Mouse (Mus musculus) gastrocnemius, postnatal 36 days (tissue): ENCODE results near the gene Nppb. TPM values are rescaled to one million over a fixed set of nuclear protein-coding genes. Genes with fewer than 3 reads are reported as not detected.

Experiments
- DNase-seq, 2 experiments: peaks; one replicate each; pipeline ENCODE4 v3.0.0; 2022
- intact Hi-C: fragments of 180-260 bp; cut with DNase I; formaldehyde crosslinking; loops from one replicate; pipeline ENCODE4 v1.15.1; 2025
- long read RNA-seq, 2 experiments: library from polyadenylated mRNA; stranded (forward); transcript quantifications; one replicate each; pipeline ENCODE4 v2.0.0; 2021
- total RNA-seq, 2 experiments: library from RNA; stranded (reverse); gene quantifications; 2 replicates each; pipeline ENCODE4 v1.2.3; 2021

Nppb gene
- not detected for total RNA-seq
- long read RNA-seq, experiment 1, result 0 reads
- long read RNA-seq, experiment 2, result 0 reads

- intact Hi-C loops, result no loop called here
- no peak for DNase-seq
Measured at GRCm38 (mm10) chr4:147985205-147986132, at the start of gene Nppb. TSS of gene Nppb (plus strand) at chr4:147985788.

- intact Hi-C loops, result loop anchor here (5.0 kb wide), 1 partner anchor 34 kb away; the partner anchor contains the start of gene Mfn2
Measured at GRCm38 (mm10) chr4:147935904-147936303, 49.7 kb upstream of the Nppb start.

GRCm38 (mm10) chr4:147936331-147936954, 49.1 kb upstream of the Nppb start, which contains the start of gene Plod1:
TSS of gene Plod1 (minus strand) at chr4:147936767.
- peak; percentile 86 to 87 for DNase-seq
- intact Hi-C loops, result loop anchor here (5.0 kb wide), 1 partner anchor 34 kb away; the partner anchor contains the start of gene Mfn2

More at GRCm38 (mm10) chr4:147935904-147936303, 49.7 kb upstream of the Nppb start:
- no peak for DNase-seq

- intact Hi-C loops, result loop anchor here (5.0 kb wide), 1 partner anchor 35 kb away; the partner anchor contains the start of gene Mfn2
- DNase-seq, result no peak
Measured at GRCm38 (mm10) chr4:147937021-147937420, 48.6 kb upstream of the Nppb start.

DNA sequence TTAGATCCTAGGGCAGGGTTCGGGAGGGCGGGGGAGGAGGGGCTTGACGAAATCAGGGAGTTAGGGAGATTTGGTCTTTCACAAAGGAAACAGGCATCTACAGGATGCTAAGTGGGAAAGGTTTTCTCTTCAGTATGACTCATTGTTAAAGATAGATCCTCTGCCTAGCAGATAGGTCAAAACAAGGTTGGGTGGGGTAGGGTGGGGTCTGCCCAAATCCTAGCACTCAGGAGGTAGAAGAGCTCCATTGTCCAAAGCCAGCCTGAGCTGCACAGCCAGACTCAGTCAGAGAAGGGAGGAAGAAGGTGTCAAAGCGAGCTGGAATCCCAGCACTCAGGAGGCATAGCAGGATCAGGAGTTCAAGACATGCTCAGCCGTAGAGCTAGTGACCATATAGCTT, 48.1 kb upstream of the Nppb start:
- intact Hi-C loops, result loop anchor here (5.0 kb wide), 1 partner anchor 35 kb away; the partner anchor contains the start of gene Mfn2
- DNase-seq, result no peak

DNA sequence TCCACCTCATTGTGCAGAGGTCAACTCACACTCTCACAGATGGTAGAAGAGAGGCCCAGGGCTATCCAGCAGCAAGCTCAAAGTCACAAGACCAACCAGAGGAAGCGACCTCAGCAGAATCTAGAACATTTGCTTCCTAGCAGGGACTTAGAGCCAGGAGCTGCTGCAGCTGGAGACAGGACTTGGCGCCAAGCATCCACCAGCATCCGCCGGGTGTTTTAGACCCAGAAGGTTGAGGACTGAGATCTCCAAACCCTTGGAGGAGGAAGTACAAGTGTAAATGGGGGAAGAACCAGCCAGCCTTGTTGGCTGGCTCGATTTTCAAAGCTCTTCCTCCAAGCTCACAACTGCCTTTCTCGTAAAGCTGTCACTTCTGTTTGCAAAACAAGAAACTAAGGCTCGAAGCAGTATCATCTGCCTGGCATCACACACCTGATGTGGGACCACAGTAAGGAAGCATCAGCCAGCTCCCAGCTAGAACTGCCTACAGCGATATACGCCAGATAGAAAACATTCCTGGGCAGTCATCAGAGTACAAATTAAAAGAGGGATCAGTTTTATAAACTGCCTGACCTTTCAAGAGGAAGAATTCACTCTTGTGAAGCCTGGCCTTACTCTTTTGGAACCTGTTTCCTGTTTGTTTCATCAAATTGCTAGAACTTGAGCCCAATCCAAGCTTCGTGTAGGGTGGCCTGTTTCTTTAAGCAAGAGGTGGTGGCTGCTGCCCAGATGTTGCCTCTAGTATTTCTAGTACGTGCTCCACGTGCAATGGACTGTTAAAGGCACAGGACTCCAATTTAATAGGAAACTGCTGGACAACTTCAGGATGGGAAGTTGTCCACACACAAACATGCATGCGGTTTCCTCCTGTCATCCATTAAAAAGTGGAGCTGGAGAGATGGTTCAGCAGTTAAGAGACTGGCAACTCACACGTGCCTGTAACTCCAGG, 47.2 kb upstream of the Nppb start:
- intact Hi-C loops, result loop anchor here (5.0 kb wide), 1 partner anchor 36 kb away; the partner anchor contains the start of gene Mfn2
- DNase-seq, result peak; percentile 50 to 51

DNA sequence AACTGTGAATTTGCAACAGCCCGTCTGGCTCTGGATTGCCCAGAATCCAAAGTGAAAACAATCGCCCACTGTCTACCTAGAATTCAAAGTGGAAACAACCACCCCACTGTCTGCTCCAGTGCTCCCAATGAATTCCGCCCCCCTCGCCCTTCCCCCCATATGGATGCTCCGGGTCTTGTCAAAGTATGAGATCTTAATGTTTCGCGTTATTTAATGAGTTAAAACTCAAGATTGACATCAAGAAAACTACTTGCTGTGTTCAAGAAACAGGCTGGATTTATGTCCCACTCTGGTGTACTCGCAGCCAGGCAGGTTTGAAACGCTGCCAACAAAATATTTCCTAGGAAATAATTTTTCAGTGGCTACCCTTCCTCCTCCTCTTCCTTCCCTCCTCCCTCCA, 45.5 kb upstream of the Nppb start:
- no peak for DNase-seq
- intact Hi-C loops, result no loop called here

- peak; percentile 70 to 81 for DNase-seq
- intact Hi-C loops, result no loop called here
Measured at GRCm38 (mm10) chr4:147940576-147941044, 45.0 kb upstream of the Nppb start, which contains the start of gene 2510039O18Rik. TSS of gene 2510039O18Rik (plus strand) at chr4:147940895.

- intact Hi-C loops, result no loop called here
- DNase-seq, result no peak
Measured at GRCm38 (mm10) chr4:147941045-147942020, 44.3 kb upstream of the Nppb start.

- intact Hi-C loops, result no loop called here
Measured at GRCm38 (mm10) chr4:147943005-147943404, 42.6 kb upstream of the Nppb start.

DNA sequence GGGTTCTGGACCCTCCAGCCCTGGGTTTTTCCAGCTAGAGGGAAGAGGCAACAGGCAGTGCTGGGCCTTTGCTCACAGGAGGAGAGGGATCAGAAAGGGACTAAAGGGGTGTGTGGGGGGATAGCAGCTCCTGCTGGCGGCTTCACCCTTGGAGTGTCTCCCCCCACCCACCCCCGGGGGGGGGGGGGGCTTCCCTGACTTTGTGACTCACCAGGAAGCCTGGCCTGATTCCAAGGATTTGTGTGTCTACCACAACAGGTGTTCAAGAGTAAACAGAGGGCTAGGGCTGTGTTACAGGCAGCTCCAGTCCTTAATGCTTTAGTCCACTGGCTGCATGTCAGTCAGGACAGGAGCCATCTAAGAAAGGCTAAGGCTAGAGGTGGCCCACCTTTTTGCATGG, 38.1 kb upstream of the Nppb start:
- intact Hi-C loops, result no loop called here
- no peak for DNase-seq

More at GRCm38 (mm10) chr4:147943005-147943404, 42.6 kb upstream of the Nppb start:
- no peak for DNase-seq

GRCm38 (mm10) chr4:147953590-147953989, 32.0 kb upstream of the Nppb start:
- intact Hi-C loops, result loop anchor here (2.0 to 10.0 kb wide), 2 partner anchors 55 to 211 kb away; partner anchors contain the start of genes Fbxo2 and Fbxo44
- no peak for DNase-seq

DNA sequence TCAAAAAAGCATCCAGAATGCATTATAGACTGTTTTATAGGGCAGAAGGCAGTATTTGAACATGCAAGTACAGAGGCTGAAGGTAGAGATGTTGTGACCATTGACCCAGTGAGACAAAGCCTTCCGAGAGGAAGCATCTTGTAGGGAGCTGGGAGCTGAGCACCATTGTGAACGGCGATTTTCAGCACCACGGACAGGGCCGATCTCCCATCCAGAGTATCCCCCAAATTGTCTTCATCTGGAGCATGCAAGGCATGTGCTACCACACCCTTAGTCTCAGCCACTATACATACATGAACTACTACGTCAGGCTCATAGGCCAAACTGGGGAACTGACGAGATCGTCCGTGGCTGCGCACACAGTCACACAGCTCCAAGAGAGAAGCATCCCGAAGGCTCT, 28.4 kb upstream of the Nppb start:
- intact Hi-C loops, result loop anchor here (10.0 kb wide), 1 partner anchor 208 kb away; the partner anchor contains the start of genes Fbxo2 and Fbxo44
- no peak for DNase-seq

GRCm38 (mm10) chr4:147959881-147960831, 25.4 kb upstream of the Nppb start:
- intact Hi-C loops, result loop anchor here (2.0 to 10.0 kb wide), 2 partner anchors 49 to 205 kb away; partner anchors contain the start of genes Fbxo2 and Fbxo44
- peak in 1 of 2 experiments; percentile 37 for DNase-seq

- intact Hi-C loops, result no loop called here
- no peak for DNase-seq
Measured at GRCm38 (mm10) chr4:147962781-147963180, 22.8 kb upstream of the Nppb start.

DNA sequence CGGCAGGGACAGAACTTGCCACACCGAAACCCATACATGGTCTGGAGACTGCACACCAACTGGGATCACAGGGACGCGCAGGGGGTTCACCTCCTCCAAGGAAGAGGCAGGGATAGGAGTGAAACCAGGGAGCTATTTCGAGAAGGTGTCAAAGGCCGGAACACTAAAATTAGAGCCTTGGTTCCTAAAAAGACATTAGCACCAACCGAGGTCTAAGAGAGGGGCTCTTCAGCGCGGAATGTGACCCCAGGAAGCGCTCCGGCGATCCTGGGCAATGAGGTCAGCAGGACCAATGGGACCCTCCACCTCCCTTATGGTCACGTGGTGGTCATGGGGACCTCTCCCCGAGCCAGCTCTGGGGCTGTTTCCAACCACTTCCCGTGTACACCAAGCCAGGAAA, 22.0 kb upstream of the Nppb start:
- intact Hi-C loops, result no loop called here
- no peak for DNase-seq

DNA sequence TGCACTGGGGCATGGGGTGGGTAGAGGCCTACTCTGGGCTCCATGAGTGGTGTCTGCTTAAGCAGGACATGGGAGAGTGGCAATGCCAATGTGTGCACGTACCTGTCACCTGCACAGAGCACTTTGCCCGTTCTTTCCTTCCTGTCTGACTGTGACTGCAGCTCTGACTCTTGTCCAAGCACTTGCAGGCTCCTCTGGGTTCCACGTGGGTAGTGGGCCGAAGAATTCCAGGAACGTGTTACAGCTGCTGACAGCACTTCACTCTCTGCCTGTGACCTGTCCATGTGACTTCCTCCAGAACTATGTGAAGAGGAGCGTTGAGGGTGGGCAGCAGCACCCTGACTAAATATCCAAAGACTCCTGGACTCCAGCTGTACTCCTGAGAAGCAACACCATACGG, 19.9 kb upstream of the Nppb start:
- DNase-seq, result no peak
- intact Hi-C loops, result no loop called here
